Mouse (Mus musculus) embryonic facial prominence, embryonic 14.5 days (tissue): ENCODE measurements around the gene Igsf8. TPM values are rescaled to one million over a fixed set of nuclear protein-coding genes. Genes with fewer than 3 reads are reported as not detected.

Experiments used
- ATAC-seq: fragments of 200-750 bp; cut with Nextera tagmentation; 2 replicates; pipeline ENCODE4 v1.8.0; 2017; ENCODE audit warnings: low read depth, moderate number of reproducible peaks, moderate TSS enrichment
- DNase-seq: peaks from one replicate; pipeline ENCODE4 v3.0.0-alpha.2; 2015; ENCODE audit warnings: low spot score
- H3K27ac ChIP-seq: fragments of 300-500 bp; sonication (generic); replicated peaks from 2 replicates; pipeline ENCODE4 v1.5.1; 2014; ENCODE audit warnings: low read depth, mild to moderate bottlenecking, low read length, moderate library complexity
- H3K27me3 ChIP-seq: fragments of 300-500 bp; sonication (generic); replicated peaks from 2 replicates; pipeline ENCODE4 v1.6.1; 2014; ENCODE audit warnings: low read length; ENCODE audit not compliant: control insufficient read depth, insufficient read depth
- H3K36me3 ChIP-seq: fragments of 300-500 bp; sonication (generic); 2 replicates; pipeline ENCODE4 v1.6.1; 2014; ENCODE audit warnings: low read length, mixed read lengths; ENCODE audit not compliant: control insufficient read depth, insufficient read depth
- H3K4me1 ChIP-seq: fragments of 300-500 bp; sonication (generic); 2 replicates; pipeline ENCODE4 v1.6.1; 2014; ENCODE audit warnings: antibody characterized with exemption, low read length; ENCODE audit not compliant: control insufficient read depth, insufficient read depth
- H3K4me2 ChIP-seq: fragments of 300-500 bp; sonication (generic); 2 replicates; pipeline ENCODE4 v1.6.1; 2014; ENCODE audit warnings: low read depth, mild to moderate bottlenecking, low read length, moderate library complexity, mixed read lengths
- H3K4me3 ChIP-seq: fragments of 300-500 bp; sonication (generic); 2 replicates; pipeline ENCODE4 v1.5.1; 2014; ENCODE audit warnings: low read depth, mild to moderate bottlenecking, low read length
- H3K9ac ChIP-seq: fragments of 300-500 bp; sonication (generic); 2 replicates; pipeline ENCODE4 v1.6.1; 2014; ENCODE audit warnings: low read depth, mild to moderate bottlenecking, low read length, moderate library complexity, mixed read lengths
- H3K9me3 ChIP-seq: fragments of 300-500 bp; sonication (generic); 2 replicates; pipeline ENCODE4 v1.6.1; 2016; ENCODE audit warnings: low read length; ENCODE audit not compliant: control insufficient read depth
- WGBS: fragments of 180-500 bp; shearing (Covaris S2); extraction: QIAGEN DNeasy Blood & Tissue Kit; methylation state at CpG from one replicate; pipeline ENCODE4 v1.1.7; 2014; 5-methylcytosine and 5-hydroxymethylcytosine counted together
- polyA plus RNA-seq: library from polyadenylated mRNA; unstranded; fragments of >200 nt; fragmentation: Nextera tagmentation; extraction: Ambion mirVana; gene quantifications from 2 replicates; pipeline ENCODE4 v1.2.1, GENCODE M21; 2014

Igsf8 gene
- polyA plus RNA-seq, 1 experiment from 2014 or later = 57.2 TPM

- WGBS = 62% methylated on average over 11 of the region's 11 CpGs
Measured at GRCm38 (mm10) chr1:172326684-172327083, 65.2 kb downstream of the Igsf8 start.

DNA sequence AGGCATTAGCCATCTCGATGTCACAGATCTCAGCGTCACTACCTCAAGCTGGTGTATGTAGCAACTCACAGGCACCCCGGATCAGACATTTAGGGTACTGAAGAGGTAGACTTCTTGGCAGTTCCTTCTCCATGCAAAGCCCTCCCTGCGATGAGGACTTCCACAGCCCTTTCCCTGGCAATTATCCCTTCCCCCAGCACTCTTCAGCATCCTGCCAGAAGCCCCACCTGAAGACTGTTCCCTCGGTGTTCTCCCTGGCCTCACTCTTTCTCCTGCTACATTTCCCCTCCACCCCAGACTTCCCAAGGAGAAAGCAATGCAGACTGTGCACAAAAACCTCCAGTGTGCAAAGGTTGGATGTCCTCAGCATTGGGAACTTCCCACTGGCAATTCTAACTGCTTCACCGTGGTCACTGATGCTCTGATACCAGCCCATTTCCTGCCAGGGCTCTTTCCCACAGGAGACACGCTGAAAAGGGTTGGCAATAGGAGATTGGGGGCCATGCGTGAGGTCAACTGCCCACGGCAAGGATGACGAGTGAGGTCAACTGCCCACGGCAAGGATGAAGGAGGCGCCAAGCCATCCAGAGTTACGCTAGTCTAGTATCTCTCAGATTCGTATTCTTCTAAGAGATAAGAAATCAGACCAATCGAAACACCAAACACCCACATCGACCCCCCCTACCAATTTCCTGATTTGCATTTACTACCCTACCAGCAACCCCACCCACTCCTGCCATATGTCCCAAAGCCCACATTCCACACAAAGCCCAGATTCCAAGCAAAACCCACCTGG, 66.0 kb downstream of the Igsf8 start:
- 83% methylated on average over 16 of the region's 16 CpGs for WGBS
- no peaks in the 10 kb centered on the region for H3K36me3 ChIP-seq
- H3K9ac ChIP-seq = no peak overlapping the region

More at GRCm38 (mm10) chr1:172326684-172327083, 65.2 kb downstream of the Igsf8 start:
- DNase-seq = no peak
- ATAC-seq = no peak
- peak overlapping the region; percentile 47 for H3K4me3 ChIP-seq
- peak overlapping the region; percentile 55; the same call in 1 of the 2 replicates for H3K9ac ChIP-seq
- no peaks in the 10 kb centered on the region for H3K4me1 ChIP-seq
- peak overlapping the region; percentile 81 for H3K4me2 ChIP-seq
- H3K27me3 ChIP-seq = peaks cover 50% of the 10 kb centered on the region
- H3K36me3 ChIP-seq = no peaks in the 10 kb centered on the region
- H3K27ac ChIP-seq = no peak overlapping the region
- 0 out of 2 replicates have a peak, but pooled peaks cover 5% of the 10 kb centered on the region for H3K9me3 ChIP-seq

GRCm38 (mm10) chr1:172328041-172328440, 66.6 kb downstream of the Igsf8 start:
- H3K9me3 ChIP-seq = 0 out of 2 replicates have a peak, but pooled peaks cover 5% of the 10 kb centered on the region
- DNase-seq (no peak), ATAC-seq (no peak)
- no peaks in the 10 kb centered on the region for H3K36me3 ChIP-seq
- H3K4me2 ChIP-seq = no peak overlapping the region
- no peak overlapping the region for H3K27ac ChIP-seq
- no peak overlapping the region for H3K4me3 ChIP-seq
- no peaks in the 10 kb centered on the region for H3K4me1 ChIP-seq
- 69% methylated on average over 3 of the region's 3 CpGs for WGBS
- peaks cover 50% of the 10 kb centered on the region for H3K27me3 ChIP-seq
- no peak overlapping the region for H3K9ac ChIP-seq

More for the DNA sequence above, 66.0 kb downstream of the Igsf8 start:
- DNase-seq (no peak), ATAC-seq (no peak)
- no peaks in the 10 kb centered on the region for H3K4me1 ChIP-seq
- H3K4me2 ChIP-seq = no peak overlapping the region
- H3K27ac ChIP-seq = no peak overlapping the region
- H3K27me3 ChIP-seq = peaks cover 50% of the 10 kb centered on the region
- H3K4me3 ChIP-seq = no peak overlapping the region
- 0 out of 2 replicates have a peak, but pooled peaks cover 5% of the 10 kb centered on the region for H3K9me3 ChIP-seq

DNA sequence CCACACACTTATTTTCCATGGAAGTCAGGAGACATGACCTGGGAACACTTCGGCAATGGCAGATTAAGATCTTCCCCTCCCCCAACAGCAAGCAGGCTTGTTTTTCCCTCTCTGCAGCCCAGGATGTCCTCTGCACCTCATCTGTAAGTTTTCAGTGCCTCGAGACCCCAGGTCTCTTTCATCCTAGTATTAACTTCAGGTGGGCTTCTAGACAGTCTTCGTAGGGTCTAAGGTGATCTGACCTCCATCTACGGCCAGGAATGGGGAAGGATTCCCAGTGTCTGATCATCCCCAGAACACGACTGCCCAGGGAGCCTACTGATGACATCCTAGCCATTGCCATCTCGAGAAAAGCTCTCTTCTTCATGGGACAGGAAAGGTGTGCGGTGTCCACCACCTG, 67.0 kb downstream of the Igsf8 start:
- 74% methylated on average over 7 of the region's 7 CpGs for WGBS
- no peaks in the 10 kb centered on the region for H3K4me1 ChIP-seq
- no peak overlapping the region for H3K9ac ChIP-seq
- peaks cover 52% of the 10 kb centered on the region for H3K27me3 ChIP-seq
- no peak overlapping the region for H3K4me2 ChIP-seq
- ATAC-seq (no peak), DNase-seq (no peak)
- H3K27ac ChIP-seq = no peak overlapping the region
- H3K36me3 ChIP-seq = no peaks in the 10 kb centered on the region
- H3K4me3 ChIP-seq = no peak overlapping the region
- H3K9me3 ChIP-seq = 0 out of 2 replicates have a peak, but pooled peaks cover 5% of the 10 kb centered on the region

DNA sequence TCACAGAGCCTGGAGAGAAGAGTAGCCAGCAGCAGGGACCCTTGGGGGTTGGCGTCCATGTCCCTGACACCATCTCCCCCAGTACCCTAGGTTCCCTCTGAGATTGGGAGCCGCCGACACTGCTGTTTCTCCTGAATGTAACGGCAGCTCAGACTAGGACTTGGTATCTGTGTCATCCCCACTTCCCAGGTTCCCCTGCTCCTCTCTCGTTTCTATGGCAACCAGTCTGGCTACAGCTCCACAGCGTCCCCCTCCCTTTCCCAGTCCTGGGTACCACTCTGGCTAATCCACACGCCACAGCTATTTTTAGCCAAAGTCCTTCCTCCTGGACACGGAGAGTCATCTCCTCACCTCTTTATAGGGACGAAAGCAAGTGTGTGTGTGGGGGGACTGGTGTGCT, 67.7 kb downstream of the Igsf8 start, which contains the start of gene Kcnj9:
Gene Kcnj9 (minus strand): TSS at position 188 of the 400 bp plus-strand sequence.
- Histone ChIP-seq H3K27ac (no peak within 1 kb of the TSS), H3K9me3 (0 out of 2 replicates have a peak, but pooled peaks cover 5% of the 10 kb centered on the region)

GRCm38 (mm10) chr1:172329616-172330015, 68.2 kb downstream of the Igsf8 start:
- Histone ChIP-seq H3K27me3 (peaks cover 54% of the 10 kb centered on the region), H3K4me1 (no peaks in the 10 kb centered on the region), H3K36me3 (no peaks in the 10 kb centered on the region), H3K9ac (no peak overlapping the region), H3K4me2 (no peak overlapping the region), H3K4me3 (no peak overlapping the region), H3K27ac (no peak overlapping the region), H3K9me3 (0 out of 2 replicates have a peak, but pooled peaks cover 5% of the 10 kb centered on the region)
- WGBS = 69% methylated on average over 6 of the region's 6 CpGs
- no peak for ATAC-seq
- DNase-seq = no peak

More for the DNA sequence above, 67.7 kb downstream of the Igsf8 start, which contains the start of gene Kcnj9:
- Histone ChIP-seq H3K36me3 (no peaks in the 10 kb centered on the region), H3K9ac (0 out of 2 replicates have a peak within 1 kb of the TSS, but pooled peaks have one; percentile 19), H3K4me2 (no peak within 1 kb of the TSS), H3K27me3 (peaks cover 54% of the 10 kb centered on the region), H3K4me3 (no peak within 1 kb of the TSS; the same call in 1 of the 2 replicates), H3K4me1 (no peaks in the 10 kb centered on the region)
- no peak for ATAC-seq
- no peak for DNase-seq
- 32% methylated on average over 9 of the region's 9 CpGs for WGBS

GRCm38 (mm10) chr1:172331422-172331947, 70.0 kb downstream of the Igsf8 start:
- no peaks in the 10 kb centered on the region for H3K4me1 ChIP-seq
- WGBS = 70% methylated on average over 8 of the region's 8 CpGs
- no peak overlapping the region for H3K4me2 ChIP-seq
- H3K9ac ChIP-seq = no peak overlapping the region
- DNase-seq (no peak), ATAC-seq (no peak)
- H3K9me3 ChIP-seq = 0 out of 2 replicates have a peak, but pooled peaks cover 4% of the 10 kb centered on the region
- H3K36me3 ChIP-seq = no peaks in the 10 kb centered on the region
- no peak overlapping the region for H3K27ac ChIP-seq
- peaks cover 36% of the 10 kb centered on the region for H3K27me3 ChIP-seq
- no peak overlapping the region for H3K4me3 ChIP-seq

DNA sequence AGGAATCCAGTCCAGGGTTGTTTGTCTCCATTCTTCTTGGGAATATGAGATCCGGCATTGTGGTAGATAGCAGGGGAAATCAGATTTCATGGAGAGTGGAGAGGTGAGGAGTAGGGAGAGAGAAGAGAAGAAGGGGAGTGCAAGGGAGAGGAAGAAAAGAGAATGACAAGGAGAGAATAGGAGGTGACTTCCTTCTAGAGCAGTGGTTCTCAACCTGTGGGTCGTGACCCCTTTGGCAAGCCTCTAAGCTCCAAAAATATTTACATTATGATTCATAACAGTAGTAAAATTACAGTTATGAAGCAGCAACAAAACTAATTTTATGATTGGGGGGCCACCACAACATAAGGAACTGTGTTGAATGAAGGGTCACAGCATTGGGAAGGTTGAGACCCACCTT, 71.5 kb downstream of the Igsf8 start:
- Histone ChIP-seq H3K27ac (no peak overlapping the region), H3K4me3 (no peak overlapping the region), H3K4me1 (no peaks in the 10 kb centered on the region), H3K4me2 (no peak overlapping the region), H3K27me3 (peaks cover 22% of the 10 kb centered on the region), H3K9me3 (no peaks in the 10 kb centered on the region), H3K9ac (no peak overlapping the region), H3K36me3 (no peaks in the 10 kb centered on the region)
- 60% methylated on average over 2 of the region's 2 CpGs for WGBS
- DNase-seq = no peak
- no peak for ATAC-seq
